Mouse (Mus musculus) heart, adult 2 months (tissue): Measurements from ENCODE around the gene Fbxo44. TPM values are rescaled to one million over a fixed set of nuclear protein-coding genes. Genes with fewer than 3 reads are reported as not detected.

ENCODE experiments used
- DNase-seq, 2 experiments: peaks; one replicate each; pipeline ENCODE4 v3.0.0; 2021
- H3K27ac ChIP-seq: fragments of 200-600 bp; 2 replicates; pipeline ENCODE4 v1.8.1; 2022
- H3K27me3 ChIP-seq: fragments of 200-500 bp; 2 replicates; pipeline ENCODE4 v1.6.1; 2012; ENCODE audit warnings: mild to moderate bottlenecking, low read length, inconsistent platforms, mixed read lengths; ENCODE audit not compliant: control insufficient read depth, insufficient read depth
- H3K36me3 ChIP-seq: fragments of 200-500 bp; 2 replicates; pipeline ENCODE4 v1.6.1; 2012; ENCODE audit warnings: low read length, inconsistent platforms; ENCODE audit not compliant: control insufficient read depth, insufficient read depth
- H3K4me1 ChIP-seq: fragments of 200-500 bp; 2 replicates; pipeline ENCODE4 v1.6.1; 2011; ENCODE audit warnings: low read length; ENCODE audit not compliant: control insufficient read depth, insufficient read depth
- H3K4me3 ChIP-seq: fragments of 200-600 bp; 2 replicates; pipeline ENCODE4 v1.8.1; 2022
- H3K79me2 ChIP-seq: fragments of 200-500 bp; replicated peaks from 2 replicates; pipeline ENCODE4 v1.6.1; 2012; ENCODE audit warnings: mild to moderate bottlenecking, inconsistent platforms, low read length, moderate library complexity, mixed read lengths; ENCODE audit not compliant: control insufficient read depth, insufficient read depth
- H3K9ac ChIP-seq: fragments of 200-500 bp; 2 replicates; pipeline ENCODE4 v1.6.1; 2012; ENCODE audit warnings: low read depth, mild to moderate bottlenecking, control low read depth, inconsistent platforms, low read length, mixed read lengths
- CTCF ChIP-seq: fragments of 200-600 bp; IDR thresholded peaks from 2 replicates; pipeline ENCODE4 v1.8.1; 2022; ENCODE audit warnings: antibody characterized with exemption, mild to moderate bottlenecking, moderate library complexity
- EP300 ChIP-seq: fragments of 200-500 bp; IDR thresholded peaks from 2 replicates; pipeline ENCODE4 v1.6.1; 2011; ENCODE audit warnings: low read depth, low read length, control low read depth; ENCODE audit not compliant: insufficient read depth
- POLR2A ChIP-seq: fragments of 200-500 bp; IDR thresholded peaks from 2 replicates; pipeline ENCODE4 v1.6.1; 2011; ENCODE audit warnings: mild to moderate bottlenecking, low read depth, low read length, control low read depth; ENCODE audit not compliant: insufficient read depth
- WGBS: fragments of 180-500 bp; shearing (Covaris S2); methylation state at CpG from one replicate; pipeline ENCODE4 v1.1.7; 2018; 5-methylcytosine and 5-hydroxymethylcytosine counted together
- intact Hi-C: fragments of 180-260 bp; cut with DNase I; formaldehyde crosslinking; loops from one replicate; pipeline ENCODE4 v1.15.1; 2025
- polyA plus RNA-seq: library from polyadenylated mRNA; depleted of rRNA; stranded (reverse); fragments of >200 nt; gene quantifications from 2 replicates; pipeline ENCODE4 v1.2.3, GENCODE M21; 2012
- total RNA-seq, 2 experiments: library from RNA; stranded (reverse); gene quantifications; 2 replicates each; pipeline ENCODE4 v1.2.3; 2021

Fbxo44 gene
- total and polyA plus RNA-seq, 3 experiments, result 18.7 to 26.7 (median 19.7) TPM

DNA sequence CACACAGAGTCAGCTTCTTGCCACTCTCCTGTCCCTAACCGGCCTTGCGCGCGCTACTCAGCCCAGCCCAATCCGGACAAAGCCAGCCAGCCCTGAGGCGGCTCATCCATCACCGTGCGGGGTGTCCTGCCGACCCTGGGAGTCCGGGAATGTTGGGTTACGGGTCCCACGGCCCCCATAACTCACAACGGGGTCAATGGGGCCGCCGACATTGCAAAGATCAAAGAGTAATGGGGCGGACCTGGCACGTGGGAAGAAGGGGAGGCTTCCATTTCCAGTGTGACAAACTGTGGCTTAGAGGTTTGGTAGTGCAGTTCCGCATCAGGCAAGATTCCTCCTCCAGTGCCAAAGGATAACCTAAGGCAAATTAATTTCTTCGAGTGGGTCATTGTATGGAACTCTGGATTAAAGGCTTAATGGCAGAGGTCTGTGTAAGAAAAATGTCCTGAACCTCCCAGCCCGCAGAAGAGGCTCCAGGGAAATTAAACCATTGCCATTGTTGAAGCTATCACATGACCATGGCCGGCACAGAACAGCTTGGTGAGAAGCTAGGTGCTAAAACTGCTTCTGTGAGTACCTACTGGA is 28.7 kb downstream of the Fbxo44 start:
- DNase-seq, result no peak
- TF ChIP-seq CTCF, result no peak
- TF ChIP-seq POLR2A, result no peak
- TF ChIP-seq EP300, result no peak
- H3K4me1 ChIP-seq, result no peaks in the 10 kb centered on the region
- no peaks in the 10 kb centered on the region for H3K36me3 ChIP-seq
- H3K27me3 ChIP-seq, result peaks cover 14% of the 10 kb centered on the region
- no peak overlapping the region for H3K27ac ChIP-seq
- H3K4me3 ChIP-seq, result no peak overlapping the region
- WGBS, result 3% methylated on average over 21 of the region's 21 CpGs
- intact Hi-C loops, result no loop called here
- no peaks in the 10 kb centered on the region for H3K79me2 ChIP-seq
- H3K9ac ChIP-seq, result no peak overlapping the region

DNA sequence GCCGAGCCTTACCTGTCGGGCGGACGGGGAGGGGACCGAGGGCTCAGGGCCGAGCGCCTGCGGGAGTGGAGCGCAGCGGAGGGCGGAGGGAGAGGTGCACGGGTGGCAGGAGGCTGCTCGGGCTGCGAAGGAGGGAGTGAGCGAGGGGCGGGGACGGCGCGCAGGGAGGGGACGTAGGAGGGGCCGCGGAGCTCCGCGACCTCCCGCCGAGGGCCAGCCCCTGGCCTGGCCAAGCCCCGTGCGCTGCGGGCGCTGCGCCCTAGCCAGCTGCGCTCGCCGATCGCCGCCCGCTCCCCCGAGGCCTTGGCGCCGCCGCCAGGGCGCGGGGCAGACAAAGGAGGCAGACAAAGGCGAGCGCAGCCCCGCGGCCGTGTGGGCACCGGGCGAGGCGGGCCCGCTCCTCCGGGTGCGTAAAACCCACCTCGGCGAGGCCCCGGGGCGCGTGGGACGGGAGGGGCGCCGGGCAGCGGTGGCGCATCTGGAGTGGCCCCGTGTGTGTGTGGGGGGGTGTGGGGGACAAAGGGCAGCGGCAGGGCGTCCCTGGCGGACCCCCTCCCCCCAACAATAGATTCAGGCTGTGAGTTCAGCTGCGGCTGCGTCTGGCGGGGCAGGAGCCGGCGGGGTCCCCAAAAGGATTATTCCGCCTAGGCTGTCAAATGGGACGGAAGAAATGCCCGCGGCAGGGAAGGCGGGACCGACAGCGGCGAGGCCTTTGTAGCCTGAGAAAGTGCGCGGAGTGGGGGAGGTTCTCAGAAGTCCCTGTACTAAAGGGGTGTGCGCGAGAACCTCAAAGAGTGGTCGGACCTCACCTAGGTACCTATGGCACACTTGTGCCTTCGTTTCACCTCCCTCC is 29.5 kb downstream of the Fbxo44 start, which contains the start of gene Draxin:
Draxin (minus strand) TSS at position 138 of the 853 bp plus-strand sequence.
- H3K27ac ChIP-seq, result no peak within 1 kb of the TSS
- H3K36me3 ChIP-seq, result no peaks in the 10 kb centered on the region
- 1% methylated on average over 79 of the region's 87 CpGs for WGBS
- intact Hi-C loops, result no loop called here
- H3K79me2 ChIP-seq, result no peaks in the 10 kb centered on the region
- no peak within 1 kb of the TSS for H3K9ac ChIP-seq
- no peak for DNase-seq
- peaks cover 14% of the 10 kb centered on the region for H3K27me3 ChIP-seq
- TF ChIP-seq CTCF (no peak), POLR2A (no peak), EP300 (no peak)
- H3K4me1 ChIP-seq, result no peaks in the 10 kb centered on the region
- H3K4me3 ChIP-seq, result 0 out of 2 replicates have a peak within 1 kb of the TSS, but pooled peaks have one; percentile 6

DNA sequence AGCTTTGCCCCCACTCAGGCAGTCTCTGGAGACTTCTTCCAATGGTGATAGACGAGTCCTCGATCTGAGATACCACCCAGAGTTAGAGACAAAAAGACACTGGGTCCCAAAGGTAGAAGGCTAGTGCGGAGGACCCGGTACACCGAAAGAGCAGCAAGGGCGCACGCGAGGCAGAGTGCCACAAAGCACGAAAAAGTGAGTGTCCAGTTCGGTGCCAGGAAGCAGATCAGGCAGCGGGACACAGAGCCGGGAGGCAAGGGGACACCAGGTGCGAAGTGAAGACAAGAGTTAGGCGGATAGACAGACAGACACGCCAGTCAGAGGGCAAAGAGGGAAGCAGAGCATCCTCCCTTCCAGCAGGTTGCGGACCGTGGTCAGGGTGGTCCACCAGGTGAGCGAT is 30.1 kb downstream of the Fbxo44 start, which contains the start of gene Mad2l2:
Mad2l2 (plus strand) TSS at position 252 of the 400 bp plus-strand sequence.
- no peak for DNase-seq
- no peak within 1 kb of the TSS for H3K9ac ChIP-seq
- no peak within 1 kb of the TSS for H3K27ac ChIP-seq
- intact Hi-C loops, result no loop called here
- 3% methylated on average over 18 of the region's 18 CpGs for WGBS
- H3K4me3 ChIP-seq, result 0 out of 2 replicates have a peak within 1 kb of the TSS, but pooled peaks have one; percentile 6
- H3K79me2 ChIP-seq, result no peaks in the 10 kb centered on the region
- TF ChIP-seq CTCF (no peak), EP300 (no peak), POLR2A (no peak)
- no peaks in the 10 kb centered on the region for H3K36me3 ChIP-seq
- H3K27me3 ChIP-seq, result peaks cover 14% of the 10 kb centered on the region
- no peaks in the 10 kb centered on the region for H3K4me1 ChIP-seq

DNA sequence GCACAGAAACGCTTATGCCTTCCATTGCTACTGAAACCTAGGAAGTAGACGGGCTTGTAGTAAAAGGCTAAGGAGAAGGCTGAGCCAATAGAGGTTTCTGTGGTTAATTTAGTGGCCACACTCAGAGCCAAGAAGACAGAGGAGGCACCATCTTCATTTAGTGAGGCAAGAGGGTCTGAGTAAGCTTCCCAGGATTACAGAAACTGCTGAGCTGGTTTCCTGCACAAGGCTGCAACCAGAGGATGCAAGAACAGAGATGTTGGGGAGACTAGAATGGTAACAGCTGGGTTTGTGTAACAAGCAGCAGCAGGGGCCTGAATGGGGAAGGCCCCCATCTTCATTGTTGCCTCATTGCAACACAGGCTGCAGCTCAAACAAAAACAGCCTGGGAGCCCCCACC is 31.6 kb downstream of the Fbxo44 start:
- TF ChIP-seq CTCF (no peak), EP300 (no peak), POLR2A (no peak)
- no peak for DNase-seq
- intact Hi-C loops, result no loop called here
- H3K4me1 ChIP-seq, result no peaks in the 10 kb centered on the region
- H3K4me3 ChIP-seq, result no peak overlapping the region
- H3K79me2 ChIP-seq, result no peaks in the 10 kb centered on the region
- WGBS, result 58% methylated on average over 2 of the region's 2 CpGs
- no peak overlapping the region for H3K9ac ChIP-seq
- no peaks in the 10 kb centered on the region for H3K36me3 ChIP-seq
- peaks cover 14% of the 10 kb centered on the region for H3K27me3 ChIP-seq
- H3K27ac ChIP-seq, result no peak overlapping the region

DNA sequence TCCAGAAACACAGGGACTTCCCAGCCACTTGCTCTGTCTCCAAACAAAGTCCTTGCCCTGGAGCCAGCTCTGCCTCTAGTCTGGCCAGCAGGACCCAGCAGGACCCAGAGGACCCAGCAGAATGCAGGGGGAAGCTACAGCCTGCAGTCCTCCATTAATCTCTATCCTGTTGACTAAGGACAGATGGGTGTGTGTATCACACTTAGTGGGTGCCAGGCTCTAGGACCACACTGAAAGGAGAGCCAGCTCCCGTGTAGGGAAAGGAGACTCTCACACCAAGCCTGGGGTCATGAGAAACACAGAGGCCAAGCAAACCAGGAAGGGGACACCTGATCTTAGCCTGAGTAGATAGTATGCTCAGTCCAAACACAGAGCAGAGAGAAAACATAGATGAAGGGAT is 32.0 kb downstream of the Fbxo44 start:
- intact Hi-C loops, result no loop called here
- Histone ChIP-seq H3K4me1 (no peaks in the 10 kb centered on the region), H3K4me3 (no peak overlapping the region), H3K9ac (no peak overlapping the region), H3K27me3 (peaks cover 14% of the 10 kb centered on the region), H3K79me2 (no peaks in the 10 kb centered on the region), H3K27ac (no peak overlapping the region), H3K36me3 (no peaks in the 10 kb centered on the region)
- WGBS, result 37% methylated on average over 1 of the region's 1 CpGs
- TF ChIP-seq CTCF, result no peak
- TF ChIP-seq POLR2A, result no peak
- no peak for TF ChIP-seq EP300
- DNase-seq, result no peak

DNA sequence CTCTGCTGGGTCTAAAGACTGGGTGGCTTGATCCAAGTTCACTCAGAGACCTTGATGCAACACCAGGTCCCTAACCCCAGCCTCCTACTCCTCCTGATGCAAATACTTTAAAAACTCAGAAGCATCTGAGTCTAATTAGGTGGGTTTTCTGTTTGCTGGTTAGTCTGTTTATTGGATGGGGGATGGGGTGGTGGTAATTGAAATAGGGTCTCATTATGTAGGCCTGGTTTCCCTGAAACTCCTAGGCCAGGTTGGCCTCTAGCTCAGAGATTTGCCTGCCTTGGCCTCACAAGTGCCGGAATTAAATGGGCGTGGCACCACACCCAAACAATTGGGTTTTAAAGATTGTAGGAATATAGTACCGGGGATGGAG is 37.6 kb downstream of the Fbxo44 start:
- Histone ChIP-seq H3K27ac (no peak overlapping the region), H3K36me3 (no peaks in the 10 kb centered on the region), H3K27me3 (peaks cover 3% of the 10 kb centered on the region; the same call in 1 of the 2 replicates), H3K4me1 (no peaks in the 10 kb centered on the region), H3K4me3 (no peak overlapping the region), H3K9ac (no peak overlapping the region), H3K79me2 (no peaks in the 10 kb centered on the region)
- DNase-seq, result no peak
- intact Hi-C loops, result no loop called here
- WGBS, result 86% methylated on average over 3 of the region's 3 CpGs
- TF ChIP-seq EP300 (no peak), CTCF (no peak), POLR2A (no peak)
